Mouse (Mus musculus) heart, adult 11 months (tissue): ENCODE data around the gene Olfr319.

ENCODE experiments used
- DNase-seq: peaks from one replicate; pipeline ENCODE4 v3.0.0; 2022

The Olfr319 gene

DNA sequence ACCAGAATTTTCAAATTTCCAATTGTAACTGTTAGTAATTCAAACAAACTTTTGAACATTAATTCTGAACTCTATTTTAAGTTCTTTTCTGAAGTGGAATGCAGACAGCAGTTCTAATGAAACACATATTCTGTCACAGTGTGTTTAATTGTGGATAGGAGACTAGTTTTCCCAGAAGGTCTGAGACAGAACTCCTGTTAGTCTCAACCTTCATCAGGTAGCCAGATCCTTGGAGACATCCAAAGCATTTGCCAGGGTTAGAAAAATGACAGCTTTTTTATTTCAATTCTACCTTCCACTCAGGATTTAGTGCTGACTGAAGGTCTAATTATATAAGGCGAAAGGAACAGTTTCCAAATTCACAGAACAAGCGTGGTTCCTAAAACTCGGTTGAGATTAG, at the start of gene Olfr319:
TSS of gene Olfr319 (plus strand) at position 301 of the 400 bp plus-strand sequence.
- DNase-seq = peak; percentile 19

DNA sequence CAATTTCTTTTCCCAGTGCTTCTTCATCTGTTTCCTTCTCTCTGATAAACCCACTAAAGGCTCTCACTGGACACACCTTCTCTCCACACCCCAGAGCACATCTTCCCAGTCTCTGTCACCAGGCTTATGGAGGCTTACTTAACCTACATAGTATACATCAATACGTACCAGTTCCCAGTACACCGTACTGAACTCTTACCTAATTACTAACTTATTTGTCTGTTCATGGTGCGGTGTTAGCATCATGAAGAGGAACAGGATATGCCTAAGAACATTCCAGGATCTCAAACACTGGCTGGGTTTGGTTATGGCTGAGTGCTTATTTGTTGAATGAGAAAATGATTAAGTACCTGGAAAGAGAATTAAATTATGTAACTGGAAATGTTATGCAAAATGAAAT, 43.8 kb upstream of the Olfr319 start:
- DNase-seq = no peak

DNA sequence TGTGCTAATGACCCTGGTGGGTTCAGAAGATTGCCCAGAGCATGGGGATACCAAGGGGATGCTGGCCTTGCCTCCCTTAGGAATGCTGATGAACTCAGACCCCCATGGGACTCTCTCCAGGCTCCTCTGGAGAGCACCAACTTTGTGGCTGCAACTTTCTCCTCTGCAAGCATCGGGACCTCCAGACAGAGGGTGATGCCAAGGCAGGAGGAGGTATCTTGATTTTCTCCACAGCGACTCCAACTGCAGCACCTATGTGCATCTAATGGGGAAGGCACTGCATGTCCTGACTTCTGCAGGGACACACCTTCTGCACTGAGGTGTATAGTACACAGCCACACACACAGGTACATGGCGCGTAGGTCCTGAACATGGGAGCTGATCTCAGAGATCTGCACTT, 40.4 kb upstream of the Olfr319 start, which contains the start of gene Olfr322:
TSS of gene Olfr322 (plus strand) at position 187 of the 400 bp plus-strand sequence.
- peak; percentile 79 for DNase-seq

DNA sequence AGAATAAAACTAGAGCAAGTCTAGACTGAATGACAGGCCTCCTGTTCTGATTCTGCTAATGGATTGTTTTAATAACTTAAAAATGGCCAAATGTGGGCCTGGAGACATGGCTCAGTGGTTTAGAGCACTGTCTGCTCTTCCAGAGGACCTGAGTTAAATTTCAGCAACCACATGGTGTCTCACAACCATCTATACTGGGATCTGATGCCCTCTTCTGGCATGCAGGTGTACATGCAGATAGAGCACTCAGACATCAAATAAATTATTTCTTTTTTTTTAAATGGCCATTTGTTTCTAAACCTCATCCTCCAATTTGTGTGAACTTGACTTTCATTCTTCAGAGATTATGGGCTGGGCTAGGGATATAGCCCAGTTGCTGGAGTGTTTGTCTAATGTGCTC, 29.7 kb upstream of the Olfr319 start:
- DNase-seq = peak; percentile 27

DNA sequence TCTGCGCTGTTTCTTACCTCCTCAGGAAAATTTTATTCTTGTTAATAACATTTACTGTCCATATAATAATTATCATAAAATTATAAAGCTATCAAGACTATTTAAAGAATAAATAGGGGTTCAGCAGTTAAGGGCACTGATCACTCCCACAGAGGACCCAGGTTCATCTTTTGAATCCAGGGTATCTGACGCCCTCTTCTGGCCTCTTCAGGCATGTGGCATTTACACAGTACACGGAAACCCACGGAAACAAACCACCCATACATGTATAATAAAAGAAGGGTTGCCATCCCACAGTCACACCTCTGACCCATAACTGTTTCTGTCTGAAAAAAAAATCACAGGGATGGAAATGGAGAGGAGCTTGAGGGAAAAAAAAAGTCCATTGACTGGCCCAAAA, 27.1 kb upstream of the Olfr319 start:
- peak; percentile 71 for DNase-seq

DNA sequence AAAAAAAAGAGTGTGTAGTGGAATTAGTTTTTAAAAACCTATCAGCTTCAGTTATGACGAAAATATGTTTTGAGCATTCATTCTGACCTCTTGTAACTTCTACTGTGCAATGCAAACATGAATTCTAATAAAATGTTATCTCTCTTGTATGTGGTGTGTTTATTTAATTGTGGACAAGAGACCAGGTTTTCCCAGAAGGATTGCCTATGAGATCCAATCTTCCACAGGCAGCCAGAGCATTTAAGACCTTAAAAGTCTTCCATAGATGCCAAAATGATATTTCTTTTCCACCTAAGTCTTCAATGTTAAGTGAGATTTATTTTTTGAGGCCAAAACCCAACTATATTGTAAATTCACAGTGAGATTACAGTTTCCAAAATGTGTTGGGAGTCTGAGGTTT, 18.2 kb upstream of the Olfr319 start, which contains the start of gene Olfr320:
TSS of gene Olfr320 (plus strand) at position 301 of the 400 bp plus-strand sequence.
- DNase-seq = no peak

DNA sequence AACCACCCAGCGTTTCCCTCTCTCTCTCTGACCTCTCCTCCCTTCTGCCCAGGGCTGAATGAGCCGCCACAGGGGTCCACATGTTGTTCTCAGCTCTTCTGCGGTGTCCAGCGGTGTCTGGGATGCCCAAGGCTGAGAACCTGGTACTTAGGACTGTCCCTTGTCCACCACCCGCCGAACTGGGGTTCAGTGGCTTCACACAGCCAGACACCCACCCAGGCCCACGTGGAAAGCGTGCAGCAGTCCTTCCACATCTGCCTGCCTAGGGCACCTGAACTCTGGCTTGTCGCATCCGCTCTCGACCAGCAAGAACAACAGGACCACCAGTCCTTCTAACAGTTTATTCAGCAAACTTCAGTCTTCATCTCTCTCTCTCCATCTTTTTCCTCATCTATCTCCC, 10.1 kb downstream of the Olfr319 start:
- peak; percentile 73 for DNase-seq

DNA sequence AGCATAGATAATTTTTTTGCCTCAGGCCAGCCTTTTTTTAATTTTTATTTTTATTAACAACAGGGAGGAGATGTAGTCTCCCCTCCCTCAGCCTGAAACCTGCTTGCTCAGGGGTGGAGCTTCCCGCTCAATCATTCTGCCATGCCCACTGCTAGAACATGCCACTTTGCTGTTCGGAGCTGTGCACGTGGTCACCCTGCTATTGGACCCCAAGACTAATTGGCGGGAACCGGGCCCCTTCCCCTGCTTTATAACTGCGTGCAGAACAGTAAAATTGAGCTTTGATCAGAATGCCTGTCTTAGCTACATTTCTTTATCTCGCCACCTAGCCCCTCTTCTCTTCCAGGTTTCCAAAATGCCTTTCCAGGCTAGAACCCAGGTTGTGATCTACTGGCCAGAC, 18.8 kb downstream of the Olfr319 start:
- DNase-seq = peak; percentile 66

DNA sequence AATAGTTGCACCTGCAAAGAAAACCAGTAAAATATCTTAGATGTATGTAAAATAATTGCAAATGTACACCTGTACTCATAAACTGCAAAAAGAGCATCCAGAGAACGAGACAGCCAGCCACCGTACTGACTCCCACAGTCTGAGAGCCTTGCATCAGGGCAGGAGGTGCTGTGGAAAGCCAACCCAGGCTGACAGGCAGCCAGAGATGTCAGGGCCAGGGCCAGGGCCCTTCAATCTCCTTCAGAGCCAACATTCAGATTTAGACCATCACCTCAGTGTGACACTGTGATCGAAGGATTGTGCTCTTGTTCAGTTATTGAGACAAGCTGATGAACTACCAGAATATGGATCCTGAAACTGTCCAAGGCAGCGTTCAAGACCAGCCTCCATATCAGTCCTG, 20.7 kb downstream of the Olfr319 start:
- DNase-seq = peak; percentile 73

DNA sequence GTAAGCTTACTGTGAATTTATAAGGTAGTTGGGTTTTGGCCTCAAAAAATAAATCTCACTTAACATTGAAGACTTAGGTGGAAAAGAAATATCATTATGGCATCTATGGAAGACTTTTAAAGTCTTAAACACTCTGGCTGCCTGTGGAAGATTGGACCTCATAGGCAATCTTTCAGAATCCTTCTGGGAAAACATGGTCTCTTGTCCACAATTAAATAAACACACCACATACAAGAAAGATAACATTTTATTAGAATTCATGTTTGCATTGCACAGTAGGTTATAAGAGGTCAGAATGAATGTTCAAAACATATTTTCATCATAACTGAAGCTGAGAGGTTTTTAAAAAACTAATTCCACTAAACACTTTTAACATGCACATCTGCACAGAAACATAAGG, 25.0 kb downstream of the Olfr319 start, which contains the start of gene Olfr318:
TSS of gene Olfr318 (minus strand) at position 101 of the 400 bp plus-strand sequence.
- no peak for DNase-seq

DNA sequence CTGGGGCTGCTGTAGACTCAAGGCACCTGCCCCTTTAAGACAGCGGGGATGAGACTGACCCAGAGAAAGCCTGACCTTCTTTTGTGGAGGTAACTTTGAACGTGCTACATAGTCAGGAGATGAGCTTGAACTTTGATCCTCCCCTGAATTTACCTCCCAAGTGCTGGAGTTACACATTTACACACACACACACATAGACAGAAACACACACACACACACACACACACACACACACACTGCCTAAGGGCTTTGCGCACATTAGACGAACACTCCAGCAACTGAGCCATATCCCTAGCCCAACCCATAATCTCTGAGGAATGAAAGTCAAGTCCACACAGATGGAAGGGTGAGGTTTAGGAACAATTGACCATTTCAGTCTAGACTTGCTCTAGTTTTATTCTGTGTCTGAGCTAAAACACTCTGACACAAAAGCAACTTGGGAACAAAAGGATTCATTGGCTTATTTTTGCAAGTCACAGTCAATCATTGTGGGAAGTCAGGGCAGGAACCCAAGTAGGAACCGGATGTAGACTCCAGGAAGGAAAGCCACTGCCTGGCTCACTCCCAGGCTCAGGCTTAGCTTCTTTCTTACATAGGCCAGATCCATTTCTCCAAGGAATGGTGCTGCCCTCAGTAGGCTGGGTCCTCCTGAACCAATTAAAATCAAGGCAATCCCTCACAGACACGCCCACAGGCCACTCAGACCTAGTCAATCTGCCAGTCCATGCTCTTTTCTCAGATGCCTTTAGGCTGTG, 29.1 kb downstream of the Olfr319 start:
- peak; percentile 61 for DNase-seq

DNA sequence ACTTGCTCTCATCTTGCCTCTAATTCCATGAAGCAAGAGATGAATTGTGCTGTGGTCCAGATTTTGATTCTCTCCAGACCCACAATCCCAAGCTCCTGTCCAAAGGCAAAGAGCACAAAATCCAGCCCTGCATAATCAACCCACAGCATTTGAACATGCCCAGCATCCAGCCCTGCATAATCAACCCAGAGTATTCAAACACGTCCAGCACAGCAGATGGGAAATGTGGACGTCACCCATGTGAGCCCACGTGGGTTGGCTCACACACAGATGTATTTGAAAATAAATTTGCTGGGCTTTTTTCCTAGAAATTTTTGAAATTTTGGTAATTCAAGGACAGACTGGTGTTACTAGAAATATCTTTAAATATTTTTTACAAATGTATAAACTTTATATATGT, 34.4 kb downstream of the Olfr319 start:
- DNase-seq = peak; percentile 50

DNA sequence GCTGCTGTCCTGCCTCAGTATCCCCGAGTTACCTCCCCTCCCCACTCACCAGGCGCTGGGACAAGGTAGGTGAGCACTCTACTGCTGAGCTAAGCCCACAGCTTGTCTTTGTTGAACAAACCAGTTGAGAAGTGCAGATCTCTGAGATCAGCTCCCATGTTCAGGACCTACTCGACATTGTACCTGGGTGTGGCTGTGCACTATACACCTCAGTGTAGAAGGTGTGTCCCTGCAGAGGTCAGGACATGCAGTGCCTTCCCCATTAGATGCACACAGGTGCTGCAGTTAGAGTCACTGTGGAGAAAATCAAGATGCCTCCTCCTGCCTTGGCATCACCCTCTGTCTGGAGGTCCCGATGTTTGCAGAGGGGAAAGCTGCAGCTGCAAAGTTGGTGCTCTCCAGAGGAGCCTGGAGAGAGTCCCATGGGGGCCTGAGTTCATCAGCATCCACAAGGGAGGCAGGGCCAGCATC, 39.9 kb downstream of the Olfr319 start, which contains the start of gene Olfr317:
TSS of gene Olfr317 (minus strand) at position 421 of the 471 bp plus-strand sequence.
- peak; percentile 53 for DNase-seq

DNA sequence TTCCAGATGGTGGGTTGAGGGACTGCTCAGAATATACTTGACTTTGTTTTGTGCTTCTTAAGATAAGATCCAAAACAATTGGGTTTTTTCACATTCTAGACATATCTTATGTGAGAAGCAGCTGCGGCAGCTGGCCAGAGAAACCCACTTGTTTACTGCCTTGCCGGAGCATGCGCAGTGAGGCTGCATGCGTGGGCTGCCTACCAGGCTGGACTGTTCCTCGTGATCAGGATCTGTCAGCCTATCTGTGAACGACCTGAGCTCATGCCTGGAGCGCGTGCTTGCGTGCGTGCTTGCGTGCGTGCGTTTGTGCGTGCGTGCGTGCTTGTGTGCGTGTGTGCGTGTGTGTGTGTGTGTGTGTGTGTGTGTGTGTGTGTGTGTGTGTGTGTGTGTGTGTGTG, 52.1 kb downstream of the Olfr319 start:
- DNase-seq = peak; percentile 27

DNA sequence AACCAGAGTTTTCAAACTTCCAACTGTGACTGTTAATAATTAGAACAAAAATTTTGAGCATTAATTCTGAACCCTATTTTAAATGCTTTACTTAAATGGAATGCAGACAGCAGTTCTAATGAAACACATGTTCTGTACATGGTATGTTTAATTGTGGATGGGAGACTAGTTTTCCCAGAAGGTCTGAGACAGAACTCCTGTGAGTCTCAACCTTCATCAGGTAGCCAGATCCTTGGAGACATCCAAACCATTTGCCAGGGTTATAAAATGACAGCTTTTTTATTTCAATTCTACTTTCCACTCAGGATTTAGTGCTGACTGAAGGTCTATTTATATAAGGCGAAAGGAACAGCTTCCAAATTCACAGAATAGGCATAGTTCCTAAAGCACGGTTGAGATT, 53.5 kb downstream of the Olfr319 start, which contains the start of gene Olfr316:
TSS of gene Olfr316 (plus strand) at position 301 of the 400 bp plus-strand sequence.
- DNase-seq = no peak
